Mouse (Mus musculus): ENCODE measurements around the gene Ankar.

DNA sequence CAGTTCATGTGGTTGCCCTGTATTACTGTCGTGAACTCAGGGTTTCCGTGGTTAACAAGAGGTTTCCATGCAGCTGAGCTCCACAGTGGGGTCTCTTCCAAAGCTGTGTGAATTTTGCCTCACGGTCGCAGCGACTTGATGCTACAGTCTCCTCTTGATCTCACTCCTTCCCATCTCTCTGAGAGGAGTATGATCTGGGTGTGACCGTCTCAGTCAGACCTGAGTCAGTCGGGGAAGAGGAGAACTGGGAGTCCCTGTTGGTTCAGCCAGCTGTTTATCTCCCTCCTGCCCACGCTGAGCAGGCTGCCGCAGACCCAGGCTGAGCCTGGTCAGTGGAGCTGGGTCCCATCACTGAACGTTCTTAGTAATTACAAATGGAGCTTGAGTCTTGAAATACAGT is 91.2 kb downstream of the Ankar start:
- TF ChIP-seq POLR2A (IDR thresholded peaks at IDR 0.05; ENCODE audit: control insufficient read depth, low read depth, low read length) (no peak), CTCF (IDR thresholded peaks at IDR 0.05; ENCODE audit: control insufficient read depth, insufficient read depth, insufficient replicate concordance, low read depth, low read length) (no peak)

Measured in testis, adult 2 months (tissue).